Mouse (Mus musculus): ENCODE results near the gene Pax2. TPM values are rescaled to one million over a fixed set of nuclear protein-coding genes. Genes with fewer than 3 reads are reported as not detected.
A peak's percentile ranks its signal among the peaks of the same experiment; 100 is the strongest.

The Pax2 gene
- total RNA-seq, 1 experiment: not detected

GRCm38 (mm10) chr19:44749061-44749990 lies 6.5 kb upstream of the Pax2 start:
- H3K9me3 ChIP-seq (ENCODE audit: control insufficient read depth, insufficient read depth, low read depth, low read length): no peaks in the 10 kb centered on the region
- in situ Hi-C loops (cut with MboI; ENCODE audit: low sequenced_read_pairs in 2 of 2, unreplicated experiment in 2 of 2): loop anchor here in 1 of 2 experiments (10.0 to 25.0 kb wide), 2 partner anchors 162 to 485 kb away; partner anchors contain the start of gene Lbx1
- no peaks in the 10 kb centered on the region for H3K36me3 ChIP-seq (ENCODE audit: control insufficient read depth, insufficient read depth, low read length, poor library complexity, severe bottlenecking)
- peaks cover 0 to 6% of the 10 kb centered on the region in 2 experiments; a peak in 1 of 4 replicates for H3K4me1 ChIP-seq (ENCODE audit: control insufficient read depth in 2 of 2, insufficient read depth in 2 of 2, low read length in 2 of 2, poor library complexity in 1 of 2)
- no peak overlapping the region for H3K9ac ChIP-seq (ENCODE audit: insufficient read depth, low read depth, low read length, poor library complexity, severe bottlenecking)
- H3K4me3 ChIP-seq (ENCODE audit: insufficient read depth in 1 of 2, low read depth in 1 of 2, low read length in 2 of 2, poor library complexity in 1 of 2, severe bottlenecking in 1 of 2): no peak overlapping the region
- no peak for TF ChIP-seq ZC3H11A (IDR thresholded peaks at IDR 0.05; ENCODE audit: borderline replicate concordance, low read depth, low read length)
- peak; percentile 58; the same call in 1 of the 2 replicates for TF ChIP-seq ZNF384 (IDR thresholded peaks at IDR 0.05; ENCODE audit: low read depth, low read length)
- DNase-seq (ENCODE audit: low read depth, low spot score): no peak
- H3K27ac ChIP-seq (ENCODE audit: insufficient read depth, low read depth, low read length, poor library complexity, severe bottlenecking): no peak overlapping the region

GRCm38 (mm10) chr19:44750051-44751041 lies 5.5 kb upstream of the Pax2 start:
- Histone ChIP-seq H3K4me1 (ENCODE audit: control insufficient read depth in 2 of 2, insufficient read depth in 2 of 2, low read length in 2 of 2, poor library complexity in 1 of 2) (peaks cover 0 to 6% of the 10 kb centered on the region in 2 experiments; a peak in 1 of 4 replicates), H3K36me3 (ENCODE audit: control insufficient read depth, insufficient read depth, low read length, poor library complexity, severe bottlenecking) (no peaks in the 10 kb centered on the region), H3K27ac (ENCODE audit: insufficient read depth, low read depth, low read length, poor library complexity, severe bottlenecking) (no peak overlapping the region), H3K4me3 (ENCODE audit: insufficient read depth in 1 of 2, low read depth in 1 of 2, low read length in 2 of 2, poor library complexity in 1 of 2, severe bottlenecking in 1 of 2) (peak overlapping the region; percentile 10 to 46; a peak in 2 of 4 replicates), H3K9me3 (ENCODE audit: control insufficient read depth, insufficient read depth, low read depth, low read length) (no peaks in the 10 kb centered on the region), H3K9ac (ENCODE audit: insufficient read depth, low read depth, low read length, poor library complexity, severe bottlenecking) (no peak overlapping the region; the same call in 1 of the 2 replicates)
- no peak for DNase-seq (ENCODE audit: low read depth, low spot score)
- TF ChIP-seq HCFC1 (IDR thresholded peaks at IDR 0.05; ENCODE audit: borderline replicate concordance, insufficient read depth, low read length) (no peak), ZC3H11A (IDR thresholded peaks at IDR 0.05; ENCODE audit: borderline replicate concordance, low read depth, low read length) (no peak), ZNF384 (IDR thresholded peaks at IDR 0.05; ENCODE audit: low read depth, low read length) (no peak), MAFK (IDR thresholded peaks at IDR 0.05; ENCODE audit: insufficient read depth, low read depth, low read length) (no peak), CHD2 (IDR thresholded peaks at IDR 0.05; ENCODE audit: low read depth, low read length) (no peak)
- in situ Hi-C loops (cut with MboI; ENCODE audit: low sequenced_read_pairs in 2 of 2, unreplicated experiment in 2 of 2): loop anchor here (5.0 to 10.0 kb wide), 3 partner anchors 168 to 1146 kb away; no protein-coding TSS in a partner anchor

GRCm38 (mm10) chr19:44751042-44751441 lies 4.8 kb upstream of the Pax2 start:
- H3K4me1 ChIP-seq (ENCODE audit: control insufficient read depth in 2 of 2, insufficient read depth in 2 of 2, low read length in 2 of 2, poor library complexity in 1 of 2): peaks cover 0 to 6% of the 10 kb centered on the region in 2 experiments; a peak in 1 of 4 replicates
- DNase-seq (ENCODE audit: low read depth, low spot score): no peak
- TF ChIP-seq HCFC1 (IDR thresholded peaks at IDR 0.05; ENCODE audit: borderline replicate concordance, insufficient read depth, low read length) (no peak), ZNF384 (IDR thresholded peaks at IDR 0.05; ENCODE audit: low read depth, low read length) (peak; percentile 93)
- no peak overlapping the region for H3K27ac ChIP-seq (ENCODE audit: insufficient read depth, low read depth, low read length, poor library complexity, severe bottlenecking)
- no peaks in the 10 kb centered on the region for H3K9me3 ChIP-seq (ENCODE audit: control insufficient read depth, insufficient read depth, low read depth, low read length)
- H3K36me3 ChIP-seq (ENCODE audit: control insufficient read depth, insufficient read depth, low read length, poor library complexity, severe bottlenecking): no peaks in the 10 kb centered on the region
- no peak overlapping the region for H3K4me3 ChIP-seq (ENCODE audit: insufficient read depth in 1 of 2, low read depth in 1 of 2, low read length in 2 of 2, poor library complexity in 1 of 2, severe bottlenecking in 1 of 2)
- H3K9ac ChIP-seq (ENCODE audit: insufficient read depth, low read depth, low read length, poor library complexity, severe bottlenecking): no peak overlapping the region
- in situ Hi-C loops (cut with MboI; ENCODE audit: low sequenced_read_pairs in 2 of 2, unreplicated experiment in 2 of 2): loop anchor here (5.0 to 10.0 kb wide), 3 partner anchors 169 to 1146 kb away; no protein-coding TSS in a partner anchor

- Histone ChIP-seq H3K4me3 (ENCODE audit: insufficient read depth in 1 of 2, low read depth in 1 of 2, low read length in 2 of 2, poor library complexity in 1 of 2, severe bottlenecking in 1 of 2) (no peak overlapping the region), H3K36me3 (ENCODE audit: control insufficient read depth, insufficient read depth, low read length, poor library complexity, severe bottlenecking) (no peaks in the 10 kb centered on the region), H3K27ac (ENCODE audit: insufficient read depth, low read depth, low read length, poor library complexity, severe bottlenecking) (no peak overlapping the region), H3K4me1 (ENCODE audit: control insufficient read depth in 2 of 2, insufficient read depth in 2 of 2, low read length in 2 of 2, poor library complexity in 1 of 2) (peaks cover 0 to 6% of the 10 kb centered on the region in 2 experiments; a peak in 1 of 4 replicates), H3K9ac (ENCODE audit: insufficient read depth, low read depth, low read length, poor library complexity, severe bottlenecking) (no peak overlapping the region), H3K9me3 (ENCODE audit: control insufficient read depth, insufficient read depth, low read depth, low read length) (no peaks in the 10 kb centered on the region)
- in situ Hi-C loops (cut with MboI; ENCODE audit: low sequenced_read_pairs in 2 of 2, unreplicated experiment in 2 of 2): loop anchor here (5.0 to 10.0 kb wide), 3 partner anchors 169 to 1147 kb away; no protein-coding TSS in a partner anchor
- TF ChIP-seq MAFK (IDR thresholded peaks at IDR 0.05; ENCODE audit: insufficient read depth, low read depth, low read length): no peak
- TF ChIP-seq ZC3H11A (IDR thresholded peaks at IDR 0.05; ENCODE audit: borderline replicate concordance, low read depth, low read length): no peak
- TF ChIP-seq ZNF384 (IDR thresholded peaks at IDR 0.05; ENCODE audit: low read depth, low read length): no peak; the same call in 1 of the 2 replicates
- no peak for TF ChIP-seq CHD2 (IDR thresholded peaks at IDR 0.05; ENCODE audit: low read depth, low read length)
- no peak for TF ChIP-seq HCFC1 (IDR thresholded peaks at IDR 0.05; ENCODE audit: borderline replicate concordance, insufficient read depth, low read length)
- DNase-seq (ENCODE audit: low read depth, low spot score): no peak
Observed at GRCm38 (mm10) chr19:44751551-44751950, 4.3 kb upstream of the Pax2 start.
